Mouse (Mus musculus) gastrocnemius, postnatal 10 days (tissue): ENCODE results near the gene Gimd1. TPM values are rescaled to one million over a fixed set of nuclear protein-coding genes. Genes with fewer than 3 reads are reported as not detected.

Experiments used
- total RNA-seq, 2 experiments: library from RNA; stranded (reverse); gene quantifications; 2 replicates each; pipeline ENCODE4 v1.2.3; 2021

The Gimd1 gene
- total RNA-seq, 2 experiments from 2014 or later = not detected

Other genes with a start within 250 kb of the Gimd1 start
- gene Tbck, start 54.3 kb downstream of the Gimd1 start, total RNA-seq = 10 to 100 TPM; 11.0 to 11.1 TPM
- 10 to 100 TPM; 61.2 to 69.8 TPM for gene Aimp1, start 54.5 kb downstream of the Gimd1 start, total RNA-seq